Mouse (Mus musculus): ENCODE results near the gene Gm42674. TPM values are rescaled to one million over a fixed set of nuclear protein-coding genes. Genes with fewer than 3 reads are reported as not detected.

Gm42674 gene
- total RNA-seq, 2 experiments from 2014 or later = not detected

Other genes starting within 250 kb of the Gm42674 start
- gene Slc27a3, start 212.0 kb upstream of the Gm42674 start, total RNA-seq (2021) = 10 to 100 TPM; 18.6 to 21.5 TPM
- gene Ints3, start 168.3 kb upstream of the Gm42674 start, total RNA-seq (2021) = 10 to 100 TPM; 59.6 to 61.2 TPM
- gene Npr1, start 136.0 kb upstream of the Gm42674 start, total RNA-seq (2021) = 1 to 10 TPM; 5.2 to 6.6 TPM
- 100 to 1,000 TPM; 107 to 109 TPM for gene Ilf2, start 125.8 kb upstream of the Gm42674 start, total RNA-seq (2021)
- 10 to 100 TPM; 43.8 to 46.3 TPM for gene Snapin, start 110.9 kb upstream of the Gm42674 start, total RNA-seq (2021)
- gene Chtop, start 92.4 kb upstream of the Gm42674 start, total RNA-seq (2021) = 100 to 1,000 TPM; 173 to 189 TPM
- 10 to 100 TPM; 71.0 to 73.5 TPM for gene S100a1, start 87.5 kb upstream of the Gm42674 start, total RNA-seq (2021)
- 10 to 100 TPM; 28.4 to 30.9 TPM for gene S100a13, start 87.5 kb upstream of the Gm42674 start, total RNA-seq (2021)
- under 1 TPM; 0.38 to 0.55 TPM for gene S100a14, start 75.0 kb upstream of the Gm42674 start, total RNA-seq (2021)
- gene S100a16, start 64.7 kb upstream of the Gm42674 start, total RNA-seq (2021) = 100 to 1,000 TPM in 1 of 2 experiments, 10 to 100 TPM in 1; 90.0 to 104 TPM
- gene S100a3, start 41.3 kb upstream of the Gm42674 start, total RNA-seq (2021) = 1 to 10 TPM; 2.2 to 2.9 TPM
- gene S100a2, start 11.7 kb upstream of the Gm42674 start, total RNA-seq (2021) = not detected
- gene S100a4, start 1.9 kb downstream of the Gm42674 start, total RNA-seq (2021) = 10 to 100 TPM; 12.7 to 14.4 TPM
- gene S100a5, start 6.6 kb downstream of the Gm42674 start, total RNA-seq (2021) = not detected
- 10 to 100 TPM; 30.9 to 35.7 TPM for gene S100a6, start 11.0 kb downstream of the Gm42674 start, total RNA-seq (2021)
- under 1 TPM in 1 of 2 experiments, not detected in 1; 0.27 TPM for gene S100a7a, start 52.1 kb downstream of the Gm42674 start, total RNA-seq (2021)
- gene S100a8, start 67.1 kb downstream of the Gm42674 start, total RNA-seq (2021) = 1 to 10 TPM in 1 of 2 experiments, not detected in 1; 10.0 TPM
- gene S100a9, start 93.8 kb downstream of the Gm42674 start, total RNA-seq (2021) = 10 to 100 TPM in 1 of 2 experiments, not detected in 1; 15.3 TPM
- not detected for gene Pglyrp4, start 125.0 kb downstream of the Gm42674 start, total RNA-seq (2021)
- gene Gm5849, start 176.0 kb downstream of the Gm42674 start, total RNA-seq (2021) = not detected